Mouse (Mus musculus) liver, postnatal 0 days (tissue): ENCODE results near the gene Cpn1. TPM values are rescaled to one million over a fixed set of nuclear protein-coding genes. Genes with fewer than 3 reads are reported as not detected.
"Not testable (repeated sequence)": the region's sequence is repeated elsewhere in the genome, so short reads cannot be mapped to it uniquely, and the experiment has no call there.

Source experiments
- ATAC-seq: fragments of 200-750 bp; cut with Nextera tagmentation; 2 replicates; pipeline ENCODE4 v1.8.0; 2017; ENCODE audit warnings: mild to moderate bottlenecking, moderate library complexity
- DNase-seq: peaks from one replicate; pipeline ENCODE4 v3.0.0-alpha.2; 2016
- H3K27ac ChIP-seq: fragments of 300-500 bp; sonication (generic); 2 replicates; pipeline ENCODE4 v1.5.1; 2014; ENCODE audit warnings: antibody characterized with exemption, moderate library complexity, mild to moderate bottlenecking, low read depth
- H3K27me3 ChIP-seq: fragments of 300-500 bp; sonication (generic); 2 replicates; pipeline ENCODE4 v1.6.1; 2014; ENCODE audit warnings: low read length, control low read depth, mixed read lengths; ENCODE audit not compliant: insufficient read depth
- H3K36me3 ChIP-seq: fragments of 300-500 bp; sonication (generic); replicated peaks from 2 replicates; pipeline ENCODE4 v1.6.1; 2014; ENCODE audit warnings: mild to moderate bottlenecking, control low read depth, low read length, moderate library complexity, mixed read lengths; ENCODE audit not compliant: insufficient read depth
- H3K4me1 ChIP-seq: fragments of 300-500 bp; sonication (generic); 2 replicates; pipeline ENCODE4 v1.6.1; 2014; ENCODE audit warnings: antibody characterized with exemption, mild to moderate bottlenecking, control low read depth; ENCODE audit not compliant: insufficient read depth
- H3K4me2 ChIP-seq: fragments of 300-500 bp; sonication (generic); 2 replicates; pipeline ENCODE4 v1.6.1; 2014; ENCODE audit warnings: low read depth, mild to moderate bottlenecking, low read length, moderate library complexity, mixed read lengths
- H3K4me3 ChIP-seq: fragments of 300-500 bp; sonication (generic); 2 replicates; pipeline ENCODE4 v1.5.1; 2014; ENCODE audit warnings: low read depth, low read length
- H3K9ac ChIP-seq: fragments of 300-500 bp; sonication (generic); replicated peaks from 2 replicates; pipeline ENCODE4 v1.6.1; 2014; ENCODE audit warnings: mild to moderate bottlenecking, moderate library complexity
- H3K9me3 ChIP-seq: fragments of 300-500 bp; sonication (generic); 2 replicates; pipeline ENCODE4 v1.6.1; 2016; ENCODE audit warnings: mild to moderate bottlenecking, control low read depth, low read length, mixed read lengths
- CTCF ChIP-seq: sonication (generic); IDR thresholded peaks from 2 replicates; pipeline ENCODE4 v1.5.1; 2016; ENCODE audit warnings: antibody characterized with exemption, low read depth
- EP300 ChIP-seq: IDR thresholded peaks from 2 replicates; pipeline ENCODE4 v1.6.1; 2016; ENCODE audit warnings: antibody characterized with exemption, low read depth, mild to moderate bottlenecking
- WGBS: fragments of 180-500 bp; shearing (Covaris S2); extraction: QIAGEN DNeasy Blood & Tissue Kit; methylation state at CpG from one replicate; pipeline ENCODE4 v1.1.7; 2014; ENCODE audit not compliant: insufficient replicate concordance; 5-methylcytosine and 5-hydroxymethylcytosine counted together
- polyA plus RNA-seq: library from polyadenylated mRNA; unstranded; fragments of >200 nt; fragmentation: Nextera tagmentation; extraction: Ambion mirVana; gene quantifications from 2 replicates; pipeline ENCODE4 v1.2.1, GENCODE M21; 2015

Cpn1 gene
- polyA plus RNA-seq, 1 experiment from 2014 or later: 110 TPM

DNA sequence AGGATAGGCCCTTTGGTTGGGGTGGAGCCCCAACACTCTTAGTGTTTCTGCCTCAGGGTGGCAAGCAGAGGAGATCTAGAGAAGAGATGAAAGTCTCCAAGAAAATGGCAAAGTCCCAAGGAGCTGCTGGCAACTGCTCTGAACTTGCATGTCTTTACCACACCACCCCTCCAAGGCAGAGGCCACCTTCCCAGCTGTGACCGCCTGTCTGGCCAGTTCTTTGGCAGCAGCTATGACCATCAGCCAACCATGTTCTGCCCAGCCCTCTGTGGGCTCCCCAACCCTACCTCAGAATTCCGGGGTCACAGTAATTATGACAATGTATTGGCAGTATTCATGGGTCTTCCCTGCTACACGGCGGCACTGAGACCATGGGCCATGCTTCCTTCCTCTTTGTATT is 31.5 kb downstream of the Cpn1 start:
- Histone ChIP-seq H3K4me2 (no peak overlapping the region), H3K4me3 (no peak overlapping the region), H3K36me3 (no peaks in the 10 kb centered on the region), H3K27ac (no peak overlapping the region), H3K27me3 (no peaks in the 10 kb centered on the region), H3K9ac (no peak overlapping the region), H3K9me3 (no peaks in the 10 kb centered on the region), H3K4me1 (no peaks in the 10 kb centered on the region)
- no peak for DNase-seq
- TF ChIP-seq EP300 (no peak), CTCF (no peak)
- WGBS: 50% methylated on average over 4 of the region's 4 CpGs
- ATAC-seq: no peak

DNA sequence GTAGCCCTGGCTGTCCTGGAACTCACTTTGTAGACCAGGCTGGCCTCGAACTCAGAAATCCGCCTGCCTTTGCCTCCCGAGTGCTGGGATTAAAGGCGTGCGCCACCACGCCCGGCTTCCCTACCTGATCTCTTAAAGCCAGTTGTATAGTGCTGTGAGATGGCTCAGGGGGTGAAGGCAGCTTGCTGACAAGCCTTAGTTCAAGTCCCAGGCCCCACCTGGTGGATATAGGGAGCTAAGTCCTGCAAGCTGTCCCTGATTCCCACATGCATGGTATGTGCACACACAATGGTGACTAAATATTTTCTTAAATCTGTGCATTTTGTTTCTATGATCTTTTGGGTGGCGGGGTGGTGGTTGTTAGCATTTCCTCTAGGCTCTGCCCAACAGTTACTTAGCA is 33.4 kb downstream of the Cpn1 start:
- not testable (repeated sequence) for H3K4me1 ChIP-seq, H3K36me3 ChIP-seq, H3K4me3 ChIP-seq, DNase-seq, H3K27me3 ChIP-seq, H3K4me2 ChIP-seq, ATAC-seq, H3K9me3 ChIP-seq, H3K27ac ChIP-seq, H3K9ac ChIP-seq
- WGBS: 69% methylated on average over 7 of the region's 8 CpGs

DNA sequence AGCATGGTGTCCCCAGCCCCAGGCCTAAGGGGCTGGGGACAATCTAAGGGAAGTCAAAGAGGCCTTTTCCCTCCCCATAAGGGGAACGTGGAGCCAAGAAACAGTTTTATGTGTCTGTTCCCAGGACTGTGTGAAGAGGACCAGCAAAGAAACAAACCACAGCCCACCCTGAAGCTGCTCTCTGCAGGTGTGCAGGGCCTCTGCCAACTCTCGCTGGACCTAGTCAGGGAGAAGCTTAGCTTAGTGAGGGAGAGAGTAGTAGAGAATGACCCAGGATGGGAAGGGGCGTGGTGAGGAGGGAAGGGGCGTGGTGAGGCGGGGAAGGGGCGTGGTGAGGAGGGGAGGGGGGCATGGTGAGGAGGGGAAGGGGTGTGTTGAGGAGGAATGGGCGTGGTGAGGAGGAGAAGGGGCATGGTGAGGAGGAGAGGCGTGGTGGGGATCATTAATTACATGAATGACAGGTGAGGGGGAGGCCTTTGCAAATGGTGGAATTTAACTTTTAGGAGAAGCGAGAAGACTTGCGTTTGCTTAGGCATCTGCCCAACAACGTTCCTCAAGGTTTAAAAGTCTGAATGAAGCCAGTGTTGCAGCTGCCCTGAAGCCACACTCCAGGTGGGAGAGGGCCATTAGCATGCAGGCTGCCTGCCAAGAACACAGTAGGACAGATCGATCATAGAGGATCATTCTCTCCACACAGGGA is 37.1 kb downstream of the Cpn1 start:
- DNase-seq (peak; percentile 64), ATAC-seq (peak; percentile 84)
- whole genome bisulfite sequencing: 22% methylated on average over 12 of the region's 12 CpGs
- Histone ChIP-seq H3K9me3 (no peaks in the 10 kb centered on the region), H3K4me2 (no peak overlapping the region), H3K27ac (no peak overlapping the region), H3K9ac (no peak overlapping the region), H3K4me1 (no peaks in the 10 kb centered on the region), H3K4me3 (no peak overlapping the region), H3K36me3 (no peaks in the 10 kb centered on the region), H3K27me3 (no peaks in the 10 kb centered on the region)
- TF ChIP-seq CTCF: no peak
- no peak for TF ChIP-seq EP300

DNA sequence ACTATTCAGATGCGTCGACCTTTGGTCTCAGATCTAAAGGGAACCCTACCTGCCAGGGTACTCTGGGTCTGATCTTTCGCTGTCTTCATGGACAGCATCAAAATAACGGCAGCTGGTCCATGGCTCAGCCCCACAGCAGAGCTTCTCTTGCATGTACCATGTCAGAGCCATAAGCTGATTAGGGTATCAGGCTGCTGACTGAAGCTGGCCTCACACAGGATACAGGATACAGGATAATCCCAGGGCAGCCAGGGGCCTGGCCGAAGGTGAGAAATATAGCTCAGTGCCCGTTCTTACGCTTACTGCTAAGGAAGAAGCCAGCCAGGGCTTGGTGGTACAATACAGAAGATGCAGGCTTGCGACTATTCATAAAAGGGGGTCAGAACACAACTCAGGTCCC is 41.8 kb downstream of the Cpn1 start:
- Histone ChIP-seq H3K27ac (no peak overlapping the region), H3K4me2 (no peak overlapping the region), H3K27me3 (no peaks in the 10 kb centered on the region), H3K4me3 (no peak overlapping the region), H3K9me3 (no peaks in the 10 kb centered on the region), H3K36me3 (no peaks in the 10 kb centered on the region), H3K9ac (no peak overlapping the region), H3K4me1 (0 out of 2 replicates have a peak, but pooled peaks cover 3% of the 10 kb centered on the region)
- TF ChIP-seq EP300 (no peak), CTCF (no peak)
- ATAC-seq (no peak), DNase-seq (no peak)
- 78% methylated on average over 8 of the region's 8 CpGs for whole genome bisulfite sequencing

DNA sequence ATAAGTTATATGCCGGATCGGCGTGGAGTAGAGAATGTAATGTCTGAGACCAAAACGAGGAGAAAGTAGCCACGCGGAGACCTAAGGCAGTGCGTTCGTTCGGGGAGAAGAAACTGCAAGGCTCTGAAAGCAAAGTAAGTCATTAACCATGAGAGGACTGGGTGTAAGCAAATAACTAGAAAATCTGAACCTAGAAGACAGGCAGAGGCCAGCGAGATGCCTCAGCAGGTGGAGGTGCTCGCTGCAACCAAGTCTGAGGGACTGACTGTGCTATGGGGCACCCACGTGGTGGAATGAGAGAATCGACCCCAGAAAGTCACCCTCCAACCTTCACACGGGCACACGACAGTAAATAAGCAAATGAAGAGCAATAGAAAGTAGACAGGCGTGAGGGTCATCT is 43.3 kb downstream of the Cpn1 start:
- WGBS: 65% methylated on average over 16 of the region's 16 CpGs
- TF ChIP-seq CTCF (no peak), EP300 (no peak)
- ATAC-seq: no peak
- Histone ChIP-seq H3K4me3 (no peak overlapping the region), H3K27me3 (no peaks in the 10 kb centered on the region), H3K4me1 (peaks cover 16% of the 10 kb centered on the region), H3K36me3 (no peaks in the 10 kb centered on the region), H3K27ac (no peak overlapping the region), H3K9me3 (no peaks in the 10 kb centered on the region), H3K4me2 (no peak overlapping the region), H3K9ac (no peak overlapping the region)
- no peak for DNase-seq

DNA sequence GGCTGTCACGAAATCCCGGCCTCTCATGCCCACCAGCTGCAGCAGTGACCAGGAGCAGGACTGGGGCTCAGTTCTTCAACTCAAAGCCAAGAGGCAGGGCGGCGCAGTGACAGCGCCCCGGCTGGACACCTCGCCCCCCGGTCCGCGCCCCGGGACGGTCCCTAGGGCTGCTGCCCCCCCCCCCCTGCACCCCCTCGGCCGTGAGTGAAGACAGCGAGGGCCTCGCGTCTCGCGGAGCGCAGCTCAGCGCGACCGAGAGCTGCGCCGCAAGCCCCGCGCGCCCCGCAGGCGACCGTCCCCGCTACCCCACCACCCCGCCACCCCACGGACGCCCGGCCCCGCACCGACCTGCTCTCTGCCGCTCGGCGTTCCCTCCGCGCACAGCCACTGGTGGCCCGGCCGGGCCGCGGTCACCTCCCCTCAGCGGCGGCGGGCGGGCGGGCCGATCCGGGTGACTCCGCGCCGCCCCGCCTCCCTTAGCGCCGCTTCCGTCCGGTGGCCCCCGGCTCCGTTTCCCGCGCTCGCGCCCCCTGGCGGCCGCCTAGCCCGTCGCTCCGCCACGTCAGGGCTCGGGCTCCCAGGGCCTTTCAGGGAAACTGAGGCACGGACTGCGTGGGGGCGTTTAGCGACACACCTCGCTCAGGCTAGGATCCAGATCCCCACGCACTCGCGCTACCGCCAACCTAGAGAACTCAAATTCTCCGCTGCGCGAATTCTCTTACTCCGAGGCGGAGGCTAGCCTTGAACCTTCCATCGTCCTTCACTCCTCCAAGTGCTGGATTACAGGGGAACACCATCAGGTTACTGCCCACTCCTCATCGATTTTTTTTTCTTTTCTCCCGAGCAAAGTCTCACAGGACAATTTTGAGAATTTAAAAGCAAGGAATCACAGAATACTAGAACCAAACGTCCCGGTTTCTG is 46.3 kb downstream of the Cpn1 start, which contains the start of gene Dnmbp:
Gene Dnmbp, minus strand, starts transcription at position 423 of the 921 bp plus-strand sequence.
- Histone ChIP-seq H3K4me1 (peaks cover 19% of the 10 kb centered on the region), H3K36me3 (no peaks in the 10 kb centered on the region), H3K27me3 (no peaks in the 10 kb centered on the region), H3K27ac (peak within 1 kb of the TSS; percentile 87), H3K9ac (peak within 1 kb of the TSS; percentile 83), H3K4me2 (peak within 1 kb of the TSS; percentile 80), H3K9me3 (no peaks in the 10 kb centered on the region), H3K4me3 (peak within 1 kb of the TSS; percentile 71)
- TF ChIP-seq CTCF: peak; percentile 81
- no peak for TF ChIP-seq EP300
- 4% methylated on average over 49 of the region's 94 CpGs for WGBS
- DNase-seq: peak; percentile 87
- ATAC-seq: peak; percentile 95
